Mouse (Mus musculus) neutrophil, adult 65 days (primary cell): ENCODE results near the gene Dnajb12. TPM values are rescaled to one million over a fixed set of nuclear protein-coding genes. Genes with fewer than 3 reads are reported as not detected.

Experiments
- total RNA-seq: library from RNA; stranded (reverse); gene quantifications from 2 replicates; pipeline ENCODE4 v1.2.4, GENCODE M21; 2023

The Dnajb12 gene
- total RNA-seq: 33.5 and 33.7 TPM in 2 replicates

GRCm38 (mm10) chr10:59879255-59880028 is at the start of gene Dnajb12:
Gene Dnajb12, plus strand, starts transcription at chr10:59879556.

Other genes starting within 250 kb of the Dnajb12 start
- 113 and 116 TPM in 2 replicates for gene Micu1, start 177.1 kb upstream of the Dnajb12 start, total RNA-seq
- gene Ddit4, start 72.3 kb downstream of the Dnajb12 start, total RNA-seq: 20.8 and 24.2 TPM in 2 replicates
- 7.3 and 7.9 TPM in 2 replicates for gene Ascc1, start 123.2 kb downstream of the Dnajb12 start, total RNA-seq
- gene Anapc16, start 123.6 kb downstream of the Dnajb12 start, total RNA-seq: 20.8 and 28.4 TPM in 2 replicates
- 0.23 and 0.35 TPM in 2 replicates for gene Spock2, start 226.7 kb downstream of the Dnajb12 start, total RNA-seq